Mouse (Mus musculus) CH12.LX (cell line): ENCODE measurements around the gene 4930523C07Rik.

Source experiments
- CHD2 ChIP-seq: IDR thresholded peaks from 2 replicates; pipeline ENCODE4 v1.6.1; 2011; ENCODE audit warnings: low read length, improper control_type of control experiment
- CTCF ChIP-seq, 2 experiments: IDR thresholded peaks in 1 of 2; conservative IDR thresholded peaks in 1 of 2; 2 replicates each; pipeline ENCODE4 v1.5.1; 2011 to 2012; ENCODE audit warnings: low read depth in 2 of 2, low read length in 2 of 2, improper control_type of control experiment in 1 of 2, inconsistent platforms in 1 of 2, mild to moderate bottlenecking in 1 of 2, moderate library complexity in 1 of 2
- EP300 ChIP-seq: IDR thresholded peaks from 2 replicates; pipeline ENCODE4 v1.6.1; 2011; ENCODE audit warnings: low read length, improper control_type of control experiment
- JUN ChIP-seq: IDR thresholded peaks from 2 replicates; pipeline ENCODE4 v1.6.1; 2011; ENCODE audit warnings: low read depth, mild to moderate bottlenecking, low read length, improper control_type of control experiment, moderate library complexity; ENCODE audit not compliant: insufficient read depth
- MEF2A ChIP-seq: IDR thresholded peaks from 2 replicates; pipeline ENCODE4 v1.6.1; 2014; ENCODE audit warnings: low read depth, mild to moderate bottlenecking, inconsistent platforms, low read length, improper control_type of control experiment, borderline replicate concordance
- MYC ChIP-seq: IDR thresholded peaks from 2 replicates; pipeline ENCODE4 v1.6.1; 2011; ENCODE audit warnings: low read depth, mild to moderate bottlenecking, improper control_type of control experiment, low read length
- POLR2A ChIP-seq: IDR thresholded peaks from 2 replicates; pipeline ENCODE4 v1.6.1; 2011; ENCODE audit warnings: low read depth, mild to moderate bottlenecking, improper control_type of control experiment, low read length
- RCOR1 ChIP-seq: conservative IDR thresholded peaks from 2 replicates; pipeline ENCODE4 v1.6.1; 2012; ENCODE audit warnings: low read depth, mild to moderate bottlenecking, inconsistent platforms, low read length, improper control_type of control experiment
- TCF12 ChIP-seq: IDR thresholded peaks from 2 replicates; pipeline ENCODE4 v1.6.1; 2014; ENCODE audit warnings: low read depth, mild to moderate bottlenecking, inconsistent platforms, low read length, improper control_type of control experiment
- USF1 ChIP-seq: IDR thresholded peaks from 2 replicates; pipeline ENCODE4 v1.6.1; 2014; ENCODE audit warnings: low read depth, mild to moderate bottlenecking, inconsistent platforms, low read length, improper control_type of control experiment
- ZC3H11A ChIP-seq: IDR thresholded peaks from 2 replicates; pipeline ENCODE4 v1.6.1; 2012; ENCODE audit warnings: low read depth, mild to moderate bottlenecking, inconsistent platforms, low read length, improper control_type of control experiment
- ZNF384 ChIP-seq: IDR thresholded peaks from 2 replicates; pipeline ENCODE4 v1.6.1; 2012; ENCODE audit warnings: low read depth, low read length, improper control_type of control experiment, inconsistent platforms

DNA sequence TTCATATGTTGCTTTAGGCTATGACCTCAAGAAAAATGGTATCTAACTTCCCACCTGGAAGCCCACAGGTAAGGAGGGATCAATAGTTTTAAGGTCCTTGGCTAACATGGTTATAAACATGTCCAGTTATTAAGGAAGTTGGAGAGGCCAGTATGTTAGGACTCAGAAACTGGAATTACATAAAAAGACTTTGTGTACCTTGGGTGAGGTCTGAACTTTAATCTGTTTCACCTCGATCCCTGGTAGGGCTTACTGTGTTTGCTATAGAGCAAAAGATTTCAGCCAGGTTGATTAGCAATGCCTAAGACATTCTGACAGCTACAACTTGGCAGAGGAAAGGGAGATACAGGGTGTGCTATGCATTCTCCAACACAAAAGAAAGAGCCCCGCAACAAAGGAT lies 79.8 kb downstream of the 4930523C07Rik start:
- TF ChIP-seq CTCF (conservative IDR thresholded peaks at IDR 0.05 in 1 of 2, IDR thresholded peaks at IDR 0.05 in 1 of 2; ENCODE audit: low read depth in 2 of 2, low read length in 2 of 2) (no peak), EP300 (no peak), USF1 (no peak), MEF2A (no peak), POLR2A (no peak), ZC3H11A (no peak), RCOR1 (no peak), MYC (no peak), ZNF384 (no peak), CHD2 (no peak), TCF12 (no peak), JUN (no peak)
